Mouse (Mus musculus) spleen, adult 12 weeks (tissue): ENCODE data around the gene Appbp2.
A peak's percentile ranks its signal among the peaks of the same experiment; 100 is the strongest.

Source experiments
- DNase-seq: peaks from one replicate; pipeline ENCODE4 v3.0.0; 2022; ENCODE audit warnings: low spot score

Appbp2 gene

DNA sequence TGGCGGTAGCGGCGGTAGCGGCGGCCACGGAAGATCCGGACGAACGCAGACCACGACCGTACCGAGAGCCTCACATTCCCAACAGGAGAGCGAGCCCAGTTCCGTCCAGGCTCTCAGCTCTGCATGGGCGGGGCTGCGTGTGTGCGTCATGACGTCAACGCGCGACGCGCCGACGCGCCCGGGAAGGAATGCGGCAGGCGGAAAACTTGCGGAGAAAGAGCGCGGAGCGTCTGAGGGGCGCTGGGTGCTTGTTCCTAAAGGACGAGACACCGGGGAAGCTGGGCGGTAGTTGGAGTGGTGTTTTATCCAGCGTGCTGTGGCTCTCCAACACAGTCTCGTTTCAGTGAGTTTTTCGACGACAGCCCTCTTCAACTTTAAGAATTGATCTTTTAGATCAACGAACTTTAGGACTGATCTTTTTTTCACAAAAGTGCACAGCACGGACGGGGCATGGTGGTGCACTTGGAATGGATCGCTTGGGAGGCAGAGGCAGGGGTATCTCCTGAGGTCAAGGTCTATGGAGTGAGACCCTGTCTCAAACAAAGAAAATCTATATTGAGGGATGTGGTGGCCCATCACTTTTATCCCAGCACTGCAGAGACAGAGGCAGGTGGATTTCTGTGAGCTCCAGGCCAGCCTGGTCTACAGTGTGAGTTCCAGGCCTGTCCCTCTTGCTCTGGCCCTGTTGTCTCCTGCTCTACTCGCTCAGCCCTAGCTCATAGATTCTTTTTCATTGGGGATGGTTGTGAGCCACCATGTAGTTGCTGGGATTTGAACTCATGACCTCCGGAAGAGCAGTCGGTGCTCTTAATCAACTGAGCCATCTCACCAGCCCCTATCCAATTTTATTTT, at the start of gene Appbp2:
TSS of gene Appbp2 (minus strand) at position 141 of the 852 bp plus-strand sequence.
- peak; percentile 89 for DNase-seq

GRCm38 (mm10) chr11:85281219-85281878, 46.4 kb upstream of the Appbp2 start:
- DNase-seq: no peak

GRCm38 (mm10) chr11:85278175-85278574, 43.2 kb upstream of the Appbp2 start:
- DNase-seq: no peak

DNA sequence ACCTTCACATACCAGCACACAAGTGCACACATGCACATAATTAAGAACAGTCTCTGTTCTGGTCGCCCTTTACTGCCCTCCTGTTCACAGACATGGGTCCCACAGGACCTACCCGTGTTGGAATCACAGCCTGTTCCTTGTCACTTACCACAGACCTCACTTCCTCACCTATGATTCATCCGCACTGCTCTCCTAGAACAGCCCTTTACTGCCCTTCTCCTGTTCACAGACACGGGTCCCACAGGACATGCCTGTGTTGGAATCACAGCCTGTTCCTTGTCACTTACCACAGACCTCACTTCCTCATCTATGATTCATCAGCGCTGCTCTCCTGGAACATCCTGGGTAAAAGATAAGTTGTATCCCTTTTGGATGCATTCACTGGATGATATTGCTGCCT, 42.7 kb upstream of the Appbp2 start:
- DNase-seq: no peak

DNA sequence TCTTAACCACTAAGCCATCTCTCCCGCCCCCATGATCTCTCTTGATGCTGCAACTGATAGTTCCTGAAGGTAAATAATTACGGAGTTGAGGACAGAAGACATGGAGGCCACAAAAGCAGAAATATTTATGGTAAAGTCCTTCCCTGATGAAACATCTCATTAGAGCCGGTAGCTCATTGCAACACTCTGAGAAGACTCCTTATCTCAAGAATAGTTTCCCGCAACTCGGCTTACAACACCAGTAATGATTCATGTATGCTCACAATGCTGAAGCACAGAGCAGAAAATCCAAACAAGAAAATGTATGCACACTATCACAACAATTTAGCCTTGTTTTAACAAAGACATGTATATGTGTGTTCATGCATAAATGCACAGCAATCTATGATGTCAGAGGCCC, 40.2 kb upstream of the Appbp2 start:
- no peak for DNase-seq

GRCm38 (mm10) chr11:85273299-85273698, 38.4 kb upstream of the Appbp2 start:
- DNase-seq: no peak

GRCm38 (mm10) chr11:85270631-85271030, 35.7 kb upstream of the Appbp2 start:
- DNase-seq: peak; percentile 50

GRCm38 (mm10) chr11:85267393-85267792, 32.5 kb upstream of the Appbp2 start:
- no peak for DNase-seq

GRCm38 (mm10) chr11:85264635-85265034, 29.7 kb upstream of the Appbp2 start:
- DNase-seq: no peak

- DNase-seq: peak; percentile 61
Observed at GRCm38 (mm10) chr11:85261192-85261591, 26.3 kb upstream of the Appbp2 start.

- no peak for DNase-seq
Observed at GRCm38 (mm10) chr11:85258966-85259365, 24.0 kb upstream of the Appbp2 start.

DNA sequence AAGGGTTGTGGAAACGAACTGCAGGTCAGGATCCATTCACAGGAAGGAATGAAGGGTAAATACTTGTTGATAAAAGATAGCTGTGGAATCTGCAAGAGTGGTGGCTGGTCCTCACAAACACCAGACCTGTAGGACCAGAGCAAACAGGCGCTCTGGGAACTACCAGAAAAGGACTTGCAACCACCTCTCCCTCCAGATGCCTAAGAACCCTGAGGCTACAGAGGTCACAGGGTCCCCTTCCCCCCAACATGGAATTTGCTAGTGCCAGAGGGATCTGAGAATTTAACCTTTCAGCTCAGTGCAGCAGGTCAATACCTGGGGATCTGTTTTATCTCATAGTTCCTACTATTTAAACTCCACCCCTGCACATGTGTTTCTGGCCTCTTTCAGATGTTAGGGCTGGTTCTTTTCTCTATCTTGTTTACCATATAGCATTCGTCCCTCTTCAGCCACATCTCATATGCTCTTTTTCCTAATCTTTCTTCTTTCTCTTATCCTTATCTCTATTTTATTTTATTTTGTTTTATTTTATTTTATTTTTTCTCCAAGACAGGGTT, 20.6 kb upstream of the Appbp2 start:
- no peak for DNase-seq

GRCm38 (mm10) chr11:85253641-85254040, 18.7 kb upstream of the Appbp2 start:
- no peak for DNase-seq

DNA sequence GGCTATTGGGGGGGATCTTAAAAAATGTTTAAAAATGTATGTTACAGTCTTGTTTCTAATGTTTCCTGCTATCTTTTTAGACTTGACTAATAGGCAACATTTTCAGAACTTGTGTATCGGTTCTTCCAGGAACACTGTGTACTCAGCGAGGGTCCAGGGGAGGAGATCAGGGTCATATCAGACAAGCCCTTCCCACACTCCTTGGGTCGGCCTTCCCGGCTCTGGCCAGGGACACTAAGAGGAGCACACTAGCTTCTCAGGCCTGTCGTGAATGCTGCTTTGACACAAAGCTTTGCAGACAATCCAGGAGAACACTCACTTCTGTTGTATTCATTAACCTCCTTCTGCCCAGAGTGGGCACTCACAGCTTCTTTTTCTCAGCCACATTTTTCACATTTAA, 18.1 kb upstream of the Appbp2 start:
- no peak for DNase-seq

GRCm38 (mm10) chr11:85251955-85252354, 17.0 kb upstream of the Appbp2 start:
- DNase-seq: no peak

DNA sequence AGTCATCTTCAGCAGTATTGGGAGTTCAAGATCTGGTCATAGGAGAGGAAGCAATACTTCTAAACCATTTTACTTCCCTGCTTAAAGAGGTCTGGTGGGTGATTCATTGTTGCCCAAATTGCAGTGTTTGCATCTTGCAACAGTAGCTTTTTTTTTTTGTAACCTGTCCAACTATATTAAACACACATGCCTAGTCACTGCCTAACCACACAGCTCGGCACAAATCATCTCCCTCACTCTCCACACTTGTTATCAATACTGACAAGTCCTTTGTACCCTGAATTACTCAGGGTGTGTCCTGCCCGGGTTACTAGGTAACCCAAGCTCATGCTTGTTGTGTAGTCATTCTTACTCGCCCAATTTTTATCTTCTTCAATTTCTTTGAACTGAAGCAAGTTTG, 15.5 kb upstream of the Appbp2 start:
- no peak for DNase-seq

- DNase-seq: no peak
Observed at GRCm38 (mm10) chr11:85249338-85249737, 14.4 kb upstream of the Appbp2 start.

DNA sequence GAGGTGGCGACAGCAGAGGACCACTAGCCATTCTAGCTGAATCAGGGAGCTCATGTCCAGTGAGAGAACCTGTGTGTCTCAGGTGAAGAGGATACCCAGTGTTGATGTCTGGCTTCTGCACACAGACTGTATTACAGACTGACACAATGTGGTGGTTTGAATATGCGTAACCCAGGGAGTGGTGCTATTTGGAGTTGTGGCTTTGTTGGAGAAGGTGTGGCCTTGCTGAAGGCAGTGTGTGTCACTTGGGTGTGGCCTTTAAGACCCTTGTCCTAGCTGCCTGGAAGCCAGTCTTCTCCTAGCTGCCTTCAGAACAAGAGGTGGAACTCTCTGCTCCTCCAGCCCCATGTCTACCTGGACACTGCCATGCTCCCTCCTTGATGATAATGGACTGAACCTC, 13.2 kb upstream of the Appbp2 start:
- DNase-seq: no peak

DNA sequence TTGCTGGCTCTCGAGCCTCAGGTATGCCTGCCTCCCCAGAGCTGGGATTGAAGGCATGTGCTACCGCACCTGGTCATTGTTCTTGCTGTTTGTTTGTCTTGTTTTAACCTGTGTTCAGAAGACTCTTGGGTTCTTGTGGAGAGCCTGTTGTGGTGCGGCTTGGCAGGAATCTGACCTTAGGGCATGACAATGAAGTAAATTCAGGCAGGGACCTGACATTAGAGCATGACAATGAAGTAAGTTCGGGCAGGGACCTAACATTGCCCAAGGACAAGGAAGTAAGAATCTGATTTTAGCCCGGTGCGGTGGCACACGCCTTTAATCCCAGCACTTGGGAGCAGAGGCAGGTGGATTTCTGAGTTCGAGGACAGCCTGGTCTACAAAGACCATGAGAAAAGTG, 6.3 kb upstream of the Appbp2 start:
- no peak for DNase-seq

DNA sequence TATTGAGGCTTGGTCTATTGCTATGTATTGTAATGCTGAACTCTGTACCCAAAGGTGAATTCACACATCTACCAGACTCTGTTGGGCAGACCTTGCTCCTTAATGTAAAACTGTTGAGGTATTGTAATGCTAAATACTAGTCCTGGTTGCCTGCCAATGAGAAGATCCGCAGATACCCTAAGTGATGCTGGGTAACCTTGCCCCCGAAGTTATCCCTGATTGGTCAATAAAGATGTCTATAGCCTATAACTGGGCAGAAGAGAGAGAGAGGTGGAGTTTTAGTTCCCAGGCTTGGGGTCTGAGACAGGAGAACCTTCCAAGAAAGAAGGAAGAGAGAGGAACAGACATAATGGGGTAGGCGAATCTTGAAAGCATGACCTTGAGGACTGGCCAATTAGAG, 5.3 kb upstream of the Appbp2 start:
- no peak for DNase-seq

GRCm38 (mm10) chr11:85234363-85234989, 454 bp downstream of the Appbp2 start:
- DNase-seq: peak; percentile 84

- DNase-seq: no peak
Observed at GRCm38 (mm10) chr11:85233676-85234210, 1.2 kb downstream of the Appbp2 start.
